Mouse (Mus musculus): ENCODE results near the gene Selenon. TPM values are rescaled to one million over a fixed set of nuclear protein-coding genes. Genes with fewer than 3 reads are reported as not detected.
A peak's percentile ranks its signal among the peaks of the same experiment; 100 is the strongest.

Gene Selenon
- polyA plus RNA-seq, 1 experiment from 2014 or later: 48.0 TPM

DNA sequence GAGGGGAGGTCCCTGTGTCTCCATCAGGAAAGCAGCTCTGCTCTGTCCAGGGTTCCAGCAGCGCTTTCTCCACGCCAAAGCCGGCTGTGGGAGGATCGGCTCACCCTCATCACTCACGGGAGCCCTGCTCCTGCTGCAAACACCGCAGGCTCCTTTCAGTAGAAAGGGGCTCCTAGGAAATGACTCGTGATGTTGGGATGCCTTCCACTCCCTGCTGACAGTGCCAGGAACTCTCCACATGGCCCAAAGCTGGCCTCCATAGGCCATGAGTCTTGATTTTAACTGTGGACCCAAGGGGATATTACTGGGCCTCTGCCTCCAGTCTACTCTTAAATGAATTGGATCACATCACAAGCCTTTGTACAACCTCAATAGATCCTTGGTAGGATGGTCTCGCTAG is 17.9 kb upstream of the Selenon start:
- DNase-seq (ENCODE audit: low spot score): no peak

DNA sequence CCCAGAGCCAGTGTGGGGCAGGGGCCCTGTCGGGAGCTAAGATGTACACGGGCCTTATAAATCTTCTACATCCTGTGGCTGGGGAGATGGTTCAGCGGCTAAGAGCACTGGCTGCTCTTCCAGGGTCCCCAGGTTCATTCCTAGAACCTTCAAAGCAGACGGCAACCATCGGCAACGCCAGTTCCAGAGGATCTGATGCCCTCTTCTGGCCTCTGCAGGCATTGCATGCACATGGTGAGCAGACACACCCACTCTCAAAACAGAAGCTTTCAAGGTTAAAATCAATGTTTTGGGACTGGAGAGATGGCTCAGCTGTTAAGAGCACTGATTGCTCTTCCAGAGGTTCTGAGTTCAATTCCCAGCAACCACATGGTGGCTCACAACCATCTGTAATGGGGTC is 17.2 kb upstream of the Selenon start:
- no peaks in the 10 kb centered on the region for H3K27me3 ChIP-seq (ENCODE audit: control insufficient read depth, insufficient read depth, low read length)
- DNase-seq (ENCODE audit: low spot score) (no peak), ATAC-seq (ENCODE audit: insufficient read depth, low FRiP score, low TSS enrichment) (no peak)
- no peak overlapping the region for H3K4me3 ChIP-seq (ENCODE audit: low read depth, low read length)
- H3K36me3 ChIP-seq (ENCODE audit: control insufficient read depth, insufficient read depth, low read length): no peaks in the 10 kb centered on the region; the same call in 1 of the 2 replicates
- H3K9ac ChIP-seq (ENCODE audit: low read length): no peak overlapping the region
- no peaks in the 10 kb centered on the region for H3K9me3 ChIP-seq (ENCODE audit: control insufficient read depth, low read length)
- H3K4me1 ChIP-seq (ENCODE audit: control insufficient read depth, insufficient read depth, low read length): peaks cover 7% of the 10 kb centered on the region
- 72% methylated on average over 6 of the region's 6 CpGs for WGBS
- H3K4me2 ChIP-seq (ENCODE audit: low read depth): no peak overlapping the region
- H3K27ac ChIP-seq (ENCODE audit: low read depth, low read length): no peak overlapping the region

More for the DNA sequence above, 17.9 kb upstream of the Selenon start:
- Histone ChIP-seq H3K9me3 (ENCODE audit: control insufficient read depth, low read length) (no peaks in the 10 kb centered on the region), H3K27ac (ENCODE audit: low read depth, low read length) (no peak overlapping the region), H3K4me2 (ENCODE audit: low read depth) (no peak overlapping the region), H3K4me1 (ENCODE audit: control insufficient read depth, insufficient read depth, low read length) (peaks cover 7% of the 10 kb centered on the region), H3K9ac (ENCODE audit: low read length) (no peak overlapping the region), H3K36me3 (ENCODE audit: control insufficient read depth, insufficient read depth, low read length) (no peaks in the 10 kb centered on the region; the same call in 1 of the 2 replicates), H3K4me3 (ENCODE audit: low read depth, low read length) (no peak overlapping the region), H3K27me3 (ENCODE audit: control insufficient read depth, insufficient read depth, low read length) (no peaks in the 10 kb centered on the region)
- WGBS: 76% methylated on average over 8 of the region's 8 CpGs
- ATAC-seq (ENCODE audit: insufficient read depth, low FRiP score, low TSS enrichment): no peak

DNA sequence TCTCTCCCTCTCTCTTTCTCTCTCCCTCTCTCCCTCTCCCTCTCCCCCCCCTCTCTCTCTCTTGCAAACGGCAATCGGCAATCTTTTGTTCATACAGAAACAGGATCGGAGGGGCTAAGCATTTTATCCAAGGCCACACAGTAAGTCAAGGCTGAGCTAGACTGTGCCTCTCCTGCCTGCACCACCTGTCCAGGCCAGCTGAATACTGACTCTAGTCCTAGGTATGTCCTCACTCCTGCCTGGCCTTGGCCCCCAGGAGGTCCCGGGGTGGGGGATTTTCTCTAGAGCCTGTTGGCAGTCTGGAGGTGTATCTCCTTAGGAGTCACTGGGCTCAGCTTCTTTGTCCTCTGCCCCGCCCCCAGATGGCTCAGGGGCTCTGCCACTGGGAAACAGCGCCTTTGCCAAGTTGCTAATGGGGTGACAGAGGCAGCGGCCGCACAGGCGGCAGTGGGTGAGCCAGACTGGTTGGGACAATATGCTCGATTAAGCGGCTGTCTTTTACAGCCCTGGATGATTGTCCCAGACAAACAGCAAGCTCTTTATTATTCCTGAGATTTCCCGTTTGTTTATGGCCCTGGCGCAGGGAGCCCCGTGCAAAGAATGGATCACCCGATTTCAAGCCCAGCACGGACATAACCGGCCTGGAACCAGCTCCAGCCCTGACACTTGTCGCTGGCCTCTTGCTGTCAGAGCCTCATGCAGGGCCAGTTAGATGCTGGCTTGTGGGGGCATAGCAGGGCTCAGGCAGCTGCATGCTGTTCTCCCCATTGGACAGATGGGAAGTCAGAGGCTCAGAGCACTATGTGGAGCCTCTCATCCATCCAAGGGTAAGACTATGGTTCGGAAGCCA is 15.6 kb upstream of the Selenon start:
- H3K36me3 ChIP-seq (ENCODE audit: control insufficient read depth, insufficient read depth, low read length): no peaks in the 10 kb centered on the region; the same call in 1 of the 2 replicates
- H3K4me3 ChIP-seq (ENCODE audit: low read depth, low read length): no peak overlapping the region
- DNase-seq (ENCODE audit: low spot score): peak; percentile 61
- 18% methylated on average over 19 of the region's 19 CpGs for WGBS
- H3K4me1 ChIP-seq (ENCODE audit: control insufficient read depth, insufficient read depth, low read length): peaks cover 7% of the 10 kb centered on the region
- H3K4me2 ChIP-seq (ENCODE audit: low read depth): no peak overlapping the region
- H3K27me3 ChIP-seq (ENCODE audit: control insufficient read depth, insufficient read depth, low read length): no peaks in the 10 kb centered on the region
- H3K27ac ChIP-seq (ENCODE audit: low read depth, low read length): peak overlapping the region; percentile 56; the same call in 1 of the 2 replicates
- H3K9me3 ChIP-seq (ENCODE audit: control insufficient read depth, low read length): no peaks in the 10 kb centered on the region
- ATAC-seq (ENCODE audit: insufficient read depth, low FRiP score, low TSS enrichment): peak; percentile 41; the same call in 1 of the 2 replicates
- peak overlapping the region; percentile 35; the same call in 1 of the 2 replicates for H3K9ac ChIP-seq (ENCODE audit: low read length)

DNA sequence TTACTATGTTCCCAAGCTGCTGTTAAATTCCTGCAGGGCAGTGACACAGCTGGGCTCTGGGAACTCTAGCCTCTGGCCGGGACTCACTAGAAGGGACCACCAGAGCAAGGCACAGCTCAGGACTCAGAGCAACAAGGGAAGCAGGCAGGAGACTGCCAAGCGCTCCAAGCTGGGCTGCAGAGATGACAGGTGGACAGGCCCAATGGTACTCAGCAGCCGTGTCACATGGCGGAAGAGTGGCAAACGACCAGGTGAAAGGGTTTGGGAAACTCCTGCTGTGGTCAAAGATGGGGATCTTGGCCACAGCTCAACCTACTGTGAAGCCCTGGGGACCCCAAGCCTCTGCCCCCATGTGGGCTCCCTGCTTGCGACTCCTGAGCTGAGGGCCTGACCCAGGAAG is 12.1 kb upstream of the Selenon start:
- Histone ChIP-seq H3K27ac (ENCODE audit: low read depth, low read length) (no peak overlapping the region), H3K27me3 (ENCODE audit: control insufficient read depth, insufficient read depth, low read length) (no peaks in the 10 kb centered on the region), H3K9ac (ENCODE audit: low read length) (no peak overlapping the region), H3K4me2 (ENCODE audit: low read depth) (no peak overlapping the region), H3K4me3 (ENCODE audit: low read depth, low read length) (no peak overlapping the region), H3K36me3 (ENCODE audit: control insufficient read depth, insufficient read depth, low read length) (no peaks in the 10 kb centered on the region; the same call in 1 of the 2 replicates), H3K9me3 (ENCODE audit: control insufficient read depth, low read length) (no peaks in the 10 kb centered on the region), H3K4me1 (ENCODE audit: control insufficient read depth, insufficient read depth, low read length) (peaks cover 7% of the 10 kb centered on the region)
- WGBS: 87% methylated on average over 6 of the region's 6 CpGs
- ATAC-seq (ENCODE audit: insufficient read depth, low FRiP score, low TSS enrichment): no peak
- DNase-seq (ENCODE audit: low spot score): no peak

DNA sequence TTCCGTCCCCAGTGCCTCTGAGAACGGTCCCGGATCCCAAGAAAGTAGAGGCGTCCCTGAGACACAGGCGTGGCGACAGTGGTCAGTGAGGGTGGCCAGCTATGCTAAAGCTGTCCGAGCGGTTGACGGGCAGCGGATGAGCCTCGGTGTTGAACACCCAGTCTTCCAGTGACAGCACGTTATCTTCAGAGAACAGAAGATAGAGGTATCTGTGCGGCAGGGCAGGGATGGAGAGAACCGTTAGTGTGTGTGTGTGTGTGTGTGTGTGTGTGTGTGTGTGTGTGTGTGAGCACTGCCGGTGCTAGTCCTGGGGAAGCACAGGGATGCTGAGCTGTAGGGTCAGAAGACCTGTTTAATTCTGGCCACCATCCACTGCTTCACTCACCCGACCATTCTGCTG is 11.7 kb upstream of the Selenon start:
- WGBS: 91% methylated on average over 16 of the region's 16 CpGs

DNA sequence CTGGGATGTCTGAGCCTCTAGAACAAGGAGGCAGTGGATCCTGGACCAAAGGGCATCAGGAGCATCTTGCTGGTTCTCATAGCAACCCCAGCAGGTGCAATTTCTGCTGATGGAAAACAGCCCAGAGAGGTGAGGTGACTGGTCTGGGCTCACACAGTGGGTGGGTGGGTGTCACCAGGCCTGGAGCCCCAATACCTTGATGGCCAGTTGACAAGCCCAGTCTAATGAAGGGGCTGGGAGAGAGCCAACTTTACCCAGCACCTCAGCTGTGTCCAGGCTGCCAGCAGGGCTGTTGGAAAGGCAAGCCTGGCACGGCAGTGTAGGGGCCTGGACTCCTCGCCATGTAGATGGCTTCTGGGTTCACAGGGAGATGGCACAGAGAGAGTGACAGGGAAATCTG is 10.0 kb upstream of the Selenon start:
- H3K4me3 ChIP-seq (ENCODE audit: low read depth, low read length): no peak overlapping the region
- H3K9ac ChIP-seq (ENCODE audit: low read length): no peak overlapping the region
- no peak overlapping the region for H3K4me2 ChIP-seq (ENCODE audit: low read depth)
- no peaks in the 10 kb centered on the region for H3K27me3 ChIP-seq (ENCODE audit: control insufficient read depth, insufficient read depth, low read length)
- no peak for DNase-seq (ENCODE audit: low spot score)
- ATAC-seq (ENCODE audit: insufficient read depth, low FRiP score, low TSS enrichment): no peak
- no peak overlapping the region for H3K27ac ChIP-seq (ENCODE audit: low read depth, low read length)
- no peaks in the 10 kb centered on the region for H3K36me3 ChIP-seq (ENCODE audit: control insufficient read depth, insufficient read depth, low read length)
- peaks cover 5% of the 10 kb centered on the region for H3K4me1 ChIP-seq (ENCODE audit: control insufficient read depth, insufficient read depth, low read length)
- 83% methylated on average over 2 of the region's 2 CpGs for WGBS
- no peaks in the 10 kb centered on the region for H3K9me3 ChIP-seq (ENCODE audit: control insufficient read depth, low read length)

More for the DNA sequence above, 11.7 kb upstream of the Selenon start:
- Histone ChIP-seq H3K4me3 (ENCODE audit: low read depth, low read length) (no peak overlapping the region), H3K27ac (ENCODE audit: low read depth, low read length) (no peak overlapping the region), H3K36me3 (ENCODE audit: control insufficient read depth, insufficient read depth, low read length) (no peaks in the 10 kb centered on the region; the same call in 1 of the 2 replicates), H3K4me2 (ENCODE audit: low read depth) (no peak overlapping the region), H3K9ac (ENCODE audit: low read length) (no peak overlapping the region), H3K9me3 (ENCODE audit: control insufficient read depth, low read length) (no peaks in the 10 kb centered on the region), H3K27me3 (ENCODE audit: control insufficient read depth, insufficient read depth, low read length) (no peaks in the 10 kb centered on the region), H3K4me1 (ENCODE audit: control insufficient read depth, insufficient read depth, low read length) (peaks cover 7% of the 10 kb centered on the region)
- no peak for DNase-seq (ENCODE audit: low spot score)
- no peak for ATAC-seq (ENCODE audit: insufficient read depth, low FRiP score, low TSS enrichment)

DNA sequence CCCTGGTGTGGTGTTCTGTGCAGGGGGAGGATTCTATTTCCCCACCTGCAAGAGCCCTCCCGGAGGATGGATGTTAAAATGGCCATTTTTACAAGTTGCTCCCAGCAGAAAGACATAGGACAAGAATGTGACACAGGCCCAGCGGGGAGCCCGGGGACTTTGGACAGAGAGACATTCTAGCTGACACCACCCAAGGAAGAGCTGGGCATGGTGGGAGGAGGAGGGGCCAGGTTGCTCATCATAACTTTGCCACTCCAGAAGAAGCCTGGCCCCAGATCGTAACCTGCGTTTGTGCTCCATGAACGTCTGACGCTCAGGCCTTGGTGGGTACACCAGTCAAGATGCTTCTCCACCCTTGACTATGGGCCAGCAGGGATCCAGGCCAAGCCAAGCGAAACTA is 8.7 kb upstream of the Selenon start:
- Histone ChIP-seq H3K4me1 (ENCODE audit: control insufficient read depth, insufficient read depth, low read length) (peaks cover 5% of the 10 kb centered on the region), H3K9me3 (ENCODE audit: control insufficient read depth, low read length) (no peaks in the 10 kb centered on the region), H3K36me3 (ENCODE audit: control insufficient read depth, insufficient read depth, low read length) (no peaks in the 10 kb centered on the region), H3K9ac (ENCODE audit: low read length) (no peak overlapping the region), H3K27me3 (ENCODE audit: control insufficient read depth, insufficient read depth, low read length) (no peaks in the 10 kb centered on the region), H3K4me2 (ENCODE audit: low read depth) (no peak overlapping the region), H3K4me3 (ENCODE audit: low read depth, low read length) (no peak overlapping the region), H3K27ac (ENCODE audit: low read depth, low read length) (no peak overlapping the region)
- WGBS: 90% methylated on average over 8 of the region's 8 CpGs
- no peak for DNase-seq (ENCODE audit: low spot score)
- ATAC-seq (ENCODE audit: insufficient read depth, low FRiP score, low TSS enrichment): no peak

DNA sequence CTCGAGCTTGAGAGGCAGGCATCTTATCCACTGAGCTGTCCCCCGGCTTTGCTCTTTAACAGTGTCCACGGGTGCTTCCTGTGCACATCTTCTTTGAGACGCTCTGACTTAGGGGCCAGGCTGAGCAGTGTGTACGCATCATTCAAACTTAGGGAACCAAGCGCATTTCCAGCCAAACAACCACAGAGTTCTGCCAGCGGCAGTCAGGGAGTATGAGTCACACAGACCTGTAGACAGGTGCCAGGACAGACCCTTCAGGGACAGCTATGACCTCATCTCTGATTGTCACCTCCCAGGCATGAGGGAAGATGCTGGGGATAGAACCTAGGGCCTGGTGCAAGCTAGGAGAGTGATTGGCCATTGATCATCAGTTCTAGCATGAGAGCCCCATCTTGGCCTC is 7.2 kb upstream of the Selenon start:
- WGBS: 82% methylated on average over 7 of the region's 7 CpGs
- peaks cover 5% of the 10 kb centered on the region for H3K4me1 ChIP-seq (ENCODE audit: control insufficient read depth, insufficient read depth, low read length)
- no peak overlapping the region for H3K27ac ChIP-seq (ENCODE audit: low read depth, low read length)
- ATAC-seq (ENCODE audit: insufficient read depth, low FRiP score, low TSS enrichment): no peak
- no peaks in the 10 kb centered on the region for H3K36me3 ChIP-seq (ENCODE audit: control insufficient read depth, insufficient read depth, low read length)
- no peak overlapping the region for H3K4me2 ChIP-seq (ENCODE audit: low read depth)
- no peak for DNase-seq (ENCODE audit: low spot score)
- H3K9me3 ChIP-seq (ENCODE audit: control insufficient read depth, low read length): no peaks in the 10 kb centered on the region
- H3K4me3 ChIP-seq (ENCODE audit: low read depth, low read length): no peak overlapping the region
- H3K27me3 ChIP-seq (ENCODE audit: control insufficient read depth, insufficient read depth, low read length): no peaks in the 10 kb centered on the region
- H3K9ac ChIP-seq (ENCODE audit: low read length): no peak overlapping the region

DNA sequence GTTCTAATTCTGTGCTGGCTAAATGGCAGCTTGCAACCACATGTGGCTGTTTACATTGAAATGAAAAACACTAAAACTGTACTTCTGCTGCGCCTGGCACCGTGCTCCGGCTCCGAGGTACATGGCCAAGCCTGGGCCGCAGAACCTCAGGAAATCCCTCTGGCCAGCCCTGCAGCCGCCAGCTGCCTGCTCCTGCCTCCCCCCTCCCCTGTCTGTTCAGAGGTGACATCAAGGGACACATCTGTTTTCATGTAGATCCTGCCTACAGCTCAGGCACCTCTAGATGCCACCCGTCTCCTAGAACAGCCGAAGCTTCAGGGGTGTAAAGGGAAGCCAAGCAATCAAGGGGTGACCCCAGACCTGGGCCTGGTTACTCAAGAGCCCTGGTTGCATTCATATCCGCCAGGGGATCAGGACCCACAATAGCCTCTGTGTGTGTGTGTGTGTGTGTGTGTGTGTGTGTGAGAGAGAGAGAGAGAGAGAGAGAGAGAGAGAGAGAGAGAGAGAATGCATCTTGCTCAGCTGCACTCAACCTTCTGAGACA is 6.7 kb upstream of the Selenon start:
- peaks cover 5% of the 10 kb centered on the region for H3K4me1 ChIP-seq (ENCODE audit: control insufficient read depth, insufficient read depth, low read length)
- H3K4me3 ChIP-seq (ENCODE audit: low read depth, low read length): no peak overlapping the region
- no peak overlapping the region for H3K9ac ChIP-seq (ENCODE audit: low read length)
- no peaks in the 10 kb centered on the region for H3K36me3 ChIP-seq (ENCODE audit: control insufficient read depth, insufficient read depth, low read length)
- ATAC-seq (ENCODE audit: insufficient read depth, low FRiP score, low TSS enrichment) (no peak), DNase-seq (ENCODE audit: low spot score) (no peak)
- H3K4me2 ChIP-seq (ENCODE audit: low read depth): no peak overlapping the region
- no peaks in the 10 kb centered on the region for H3K9me3 ChIP-seq (ENCODE audit: control insufficient read depth, low read length)
- no peaks in the 10 kb centered on the region for H3K27me3 ChIP-seq (ENCODE audit: control insufficient read depth, insufficient read depth, low read length)
- 50% methylated on average over 9 of the region's 9 CpGs for WGBS
- H3K27ac ChIP-seq (ENCODE audit: low read depth, low read length): no peak overlapping the region
